Mouse (Mus musculus) induced T-regulatory cell, adult 2 months (primary cell): ENCODE results near the gene Gm28048.

Experiments
- DNase-seq: peaks from one replicate; pipeline ENCODE4 v3.0.0-alpha.2; 2012; ENCODE audit warnings: low read depth

The Gm28048 gene

GRCm38 (mm10) chr11:22859633-22860334 lies 122.1 kb downstream of the Gm28048 start:
- DNase-seq, result peak; percentile 93

DNA sequence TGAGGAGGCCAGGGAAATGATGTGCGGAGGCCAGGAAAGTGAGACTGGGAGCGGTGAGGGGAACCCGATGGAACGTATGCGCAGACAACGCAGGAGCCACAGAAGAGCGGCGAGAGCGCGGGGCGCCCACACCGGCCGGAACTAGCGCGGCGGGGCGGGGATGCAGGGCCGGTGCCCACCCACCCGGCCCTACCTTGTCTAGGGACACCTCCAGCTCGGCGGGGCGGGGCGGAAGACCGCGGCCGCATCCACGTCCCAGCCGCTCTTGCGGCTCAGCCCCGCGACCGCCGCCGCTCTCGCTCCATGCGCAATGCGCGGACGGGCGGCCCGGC lies 122.6 kb downstream of the Gm28048 start:
- DNase-seq, result no peak

DNA sequence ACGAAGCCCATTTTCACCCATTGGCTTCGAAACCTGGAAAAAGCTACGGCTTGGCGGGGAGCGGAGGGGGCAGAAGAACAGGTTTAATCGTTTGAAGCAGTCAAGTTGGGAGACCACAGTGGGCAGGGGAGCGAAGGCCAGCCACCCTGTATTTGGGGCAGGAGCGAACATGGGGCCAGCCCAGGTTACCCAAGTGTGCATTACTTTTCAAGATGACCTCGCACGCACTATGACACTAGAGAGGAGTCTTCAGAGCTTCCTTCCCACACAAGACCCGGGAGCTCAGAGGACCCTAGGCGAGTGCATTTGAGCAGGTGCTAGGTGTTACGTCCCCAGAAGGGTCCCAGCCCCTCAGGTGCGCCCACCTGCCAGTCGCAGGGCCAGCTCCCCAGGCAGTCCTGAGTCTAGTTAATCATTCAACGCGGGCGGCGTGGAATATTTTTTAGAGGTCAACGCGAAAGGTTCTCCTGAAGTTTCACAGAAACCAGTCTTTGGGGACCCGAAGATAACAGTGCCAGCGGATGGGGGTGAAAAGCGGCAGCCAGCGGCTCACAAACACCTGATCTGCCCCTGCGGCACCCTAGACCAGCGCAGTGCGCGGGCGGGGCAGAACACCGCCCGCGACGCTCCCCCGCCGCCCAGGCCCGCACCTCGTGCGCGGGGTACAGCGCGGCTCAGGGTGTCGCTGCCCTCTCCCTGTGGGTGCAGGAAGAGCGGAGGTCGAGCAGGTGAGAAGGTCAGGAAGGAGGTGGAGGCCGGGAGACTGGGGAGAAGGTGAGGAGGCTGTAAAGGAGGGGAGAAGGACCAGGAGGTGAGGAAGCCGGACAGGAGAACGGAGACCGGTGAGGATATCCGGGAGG lies 123.2 kb downstream of the Gm28048 start:
- DNase-seq, result peak; percentile 74

DNA sequence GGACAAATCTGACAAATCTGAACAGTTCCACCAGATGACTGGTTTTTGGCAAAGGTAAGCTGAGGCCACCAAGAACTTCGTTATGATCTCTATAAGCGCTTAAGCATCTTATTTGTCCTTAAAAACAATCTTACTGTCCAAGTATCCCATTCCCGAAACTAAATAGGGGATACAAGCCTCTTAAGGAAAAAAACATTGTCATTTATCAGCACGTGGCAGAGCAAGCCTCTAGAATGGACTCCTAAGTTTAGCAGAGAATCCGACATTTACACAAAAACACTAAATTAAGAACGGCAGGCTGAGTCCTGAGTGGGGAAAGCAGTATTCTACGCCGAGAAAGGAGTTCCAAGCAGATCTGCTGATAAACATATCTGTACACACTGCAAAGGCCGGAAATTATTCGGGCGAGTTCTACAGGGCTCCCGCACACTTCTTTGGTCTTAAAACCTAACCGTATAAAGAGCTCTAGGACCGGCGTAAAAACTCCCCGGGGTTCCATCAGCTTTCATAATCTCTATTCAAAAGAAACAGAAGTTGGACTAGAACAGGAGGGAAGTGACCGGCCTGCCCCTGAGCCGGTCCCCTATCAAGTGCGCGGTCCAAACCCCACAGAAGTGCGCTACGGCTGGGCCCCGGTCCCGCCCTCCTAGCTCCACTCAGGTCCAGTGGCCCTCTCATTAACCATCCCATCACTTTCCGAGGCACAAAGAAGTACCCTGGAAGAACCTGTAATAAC lies 124.0 kb downstream of the Gm28048 start:
- peak; percentile 76 for DNase-seq

- DNase-seq, result peak; percentile 54
Measured at GRCm38 (mm10) chr11:22857106-22857704, 124.7 kb downstream of the Gm28048 start.

- DNase-seq, result peak; percentile 61
Measured at GRCm38 (mm10) chr11:22856371-22856965, 125.4 kb downstream of the Gm28048 start.

- peak; percentile 61 for DNase-seq
Measured at GRCm38 (mm10) chr11:22854571-22854970, 127.3 kb downstream of the Gm28048 start.

- DNase-seq, result peak; percentile 72
Measured at GRCm38 (mm10) chr11:22853477-22854157, 128.3 kb downstream of the Gm28048 start.

GRCm38 (mm10) chr11:22852510-22852909 lies 129.4 kb downstream of the Gm28048 start:
- peak; percentile 90 for DNase-seq

DNA sequence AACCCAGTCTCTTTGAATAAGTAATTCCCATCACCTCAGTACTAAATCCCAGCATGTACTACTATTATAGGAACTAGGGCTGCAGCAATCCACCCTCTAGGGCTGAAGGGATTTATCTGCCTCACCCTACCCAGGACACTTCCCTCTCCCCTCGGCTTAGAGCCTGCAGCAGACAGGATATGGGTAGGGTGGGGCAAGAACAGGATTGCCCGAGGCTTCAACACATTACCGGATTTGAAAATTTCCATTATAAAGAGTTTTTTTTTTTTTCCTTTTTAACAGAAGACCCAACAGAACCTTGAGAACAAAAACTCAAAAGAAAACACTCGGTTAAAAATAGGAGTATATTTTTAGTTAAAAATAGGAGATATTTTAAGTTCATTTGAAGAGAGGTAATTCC lies 130.5 kb downstream of the Gm28048 start:
- peak; percentile 78 for DNase-seq

GRCm38 (mm10) chr11:22850077-22850476 lies 131.8 kb downstream of the Gm28048 start:
- no peak for DNase-seq

- peak; percentile 59 for DNase-seq
Measured at GRCm38 (mm10) chr11:22848649-22849195, 133.2 kb downstream of the Gm28048 start.

GRCm38 (mm10) chr11:22847732-22848648 lies 133.9 kb downstream of the Gm28048 start:
- peak; percentile 46 for DNase-seq

- peak; percentile 51 for DNase-seq
Measured at GRCm38 (mm10) chr11:22846960-22847731, 134.7 kb downstream of the Gm28048 start.

GRCm38 (mm10) chr11:22846093-22846835 lies 135.6 kb downstream of the Gm28048 start:
- peak; percentile 60 for DNase-seq

GRCm38 (mm10) chr11:22844754-22845718 lies 136.9 kb downstream of the Gm28048 start:
- peak; percentile 71 for DNase-seq

DNA sequence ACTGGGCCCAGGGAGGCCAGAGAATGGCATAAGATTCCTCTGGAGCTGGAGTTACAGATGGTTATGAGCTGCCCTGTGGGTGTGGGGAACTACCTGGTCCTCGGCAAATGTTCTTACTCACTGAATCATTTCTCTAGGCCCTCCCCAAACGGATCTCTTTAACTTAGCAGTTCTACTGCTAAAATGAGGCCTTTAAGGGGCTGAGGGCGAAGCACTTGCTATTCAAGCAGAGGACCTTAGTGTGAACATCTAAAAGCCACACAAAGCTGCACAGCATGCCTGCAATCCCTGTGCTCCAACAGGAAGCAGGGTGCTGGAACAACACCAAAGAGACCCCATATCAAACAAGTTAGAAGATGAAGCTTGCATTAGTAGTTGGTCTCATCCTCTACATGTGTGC lies 142.4 kb downstream of the Gm28048 start:
- DNase-seq, result peak; percentile 61
